Mouse (Mus musculus): Measurements from ENCODE around the gene Pdss2. TPM values are rescaled to one million over a fixed set of nuclear protein-coding genes. Genes with fewer than 3 reads are reported as not detected.

Pdss2 gene
- polyA plus RNA-seq, 2 experiments: 4.4 to 4.7 TPM

DNA sequence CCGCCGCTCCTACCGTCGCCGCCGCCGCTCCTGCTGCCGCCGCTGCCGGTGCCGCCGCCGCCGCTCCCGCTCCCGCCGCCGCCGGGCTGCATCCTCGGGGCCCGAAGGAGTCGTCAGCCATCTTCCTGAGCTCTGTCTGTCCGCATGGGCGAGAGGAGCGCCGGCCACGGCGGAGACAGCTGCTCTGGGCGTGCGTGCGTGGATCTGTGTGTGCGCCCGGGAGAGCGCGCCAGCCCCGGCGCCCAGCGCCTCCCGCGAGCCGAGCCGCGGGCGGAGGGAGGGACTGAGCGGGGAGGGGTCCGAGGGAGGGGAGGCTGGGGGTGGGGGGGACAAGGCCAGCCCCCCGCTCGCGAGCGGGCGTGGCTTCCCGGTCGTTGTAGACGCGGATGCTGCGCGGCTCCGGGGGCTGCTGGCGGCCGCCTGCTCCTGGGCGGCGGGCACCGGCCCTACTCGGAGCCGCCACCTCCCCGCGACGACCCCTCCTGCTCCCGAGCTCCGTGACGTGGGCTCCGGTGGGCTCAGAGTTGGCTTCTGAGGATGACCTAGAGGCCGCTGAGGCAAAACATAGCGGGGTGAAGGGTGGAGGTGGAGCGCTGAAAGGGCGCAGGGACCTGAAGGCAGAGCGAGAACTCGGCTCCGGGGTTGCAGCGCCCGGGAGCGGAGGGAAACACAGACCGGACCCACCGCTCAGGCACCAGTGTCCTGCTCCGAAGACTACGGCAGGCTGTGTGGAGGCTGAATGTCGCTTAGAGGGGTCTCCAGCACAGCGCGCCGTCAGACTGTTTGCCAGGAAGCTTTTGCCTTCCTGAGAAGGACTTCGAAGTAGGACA, 46.7 kb upstream of the Pdss2 start, which contains the start of the genes Sobp and 9030612E09Rik:
Gene Sobp (minus strand): TSS at position 205 of the 830 bp plus-strand sequence.
Gene 9030612E09Rik (plus strand): TSS at position 379 of the 830 bp plus-strand sequence.
- TF ChIP-seq EP300 (IDR thresholded peaks at IDR 0.05; ENCODE audit: low read depth): no peak
- TF ChIP-seq CTCF (IDR thresholded peaks at IDR 0.05; ENCODE audit: low read depth): no peak
- H3K9ac ChIP-seq (replicated peaks): no peak within 1 kb of the TSS
- H3K9me3 ChIP-seq (ENCODE audit: control insufficient read depth, low read length): no peaks in the 10 kb centered on the region
- WGBS (ENCODE audit: insufficient replicate concordance): under 1% methylated on average over 88 of the region's 91 CpGs
- ATAC-seq (ENCODE audit: insufficient read depth) (no peak), DNase-seq (ENCODE audit: low read depth in 3 of 3, low spot score in 3 of 3) (no peak)
- H3K27ac ChIP-seq: no peak within 1 kb of the TSS
- peaks cover 73% of the 10 kb centered on the region for H3K27me3 ChIP-seq (ENCODE audit: control insufficient read depth, insufficient read depth, low read length)
- H3K4me1 ChIP-seq (replicated peaks; ENCODE audit: control insufficient read depth in 2 of 2, insufficient read depth in 2 of 2, low read length in 1 of 2): no peaks in the 10 kb centered on the region
- H3K4me3 ChIP-seq (ENCODE audit: insufficient read depth in 1 of 2, low read depth in 2 of 2, low read length in 2 of 2): peak within 1 kb of the TSS; percentile 33 to 47
- H3K4me2 ChIP-seq (ENCODE audit: low read depth): peak within 1 kb of the TSS; percentile 61
- H3K36me3 ChIP-seq (replicated peaks; ENCODE audit: control insufficient read depth, insufficient read depth, low read depth): no peaks in the 10 kb centered on the region

DNA sequence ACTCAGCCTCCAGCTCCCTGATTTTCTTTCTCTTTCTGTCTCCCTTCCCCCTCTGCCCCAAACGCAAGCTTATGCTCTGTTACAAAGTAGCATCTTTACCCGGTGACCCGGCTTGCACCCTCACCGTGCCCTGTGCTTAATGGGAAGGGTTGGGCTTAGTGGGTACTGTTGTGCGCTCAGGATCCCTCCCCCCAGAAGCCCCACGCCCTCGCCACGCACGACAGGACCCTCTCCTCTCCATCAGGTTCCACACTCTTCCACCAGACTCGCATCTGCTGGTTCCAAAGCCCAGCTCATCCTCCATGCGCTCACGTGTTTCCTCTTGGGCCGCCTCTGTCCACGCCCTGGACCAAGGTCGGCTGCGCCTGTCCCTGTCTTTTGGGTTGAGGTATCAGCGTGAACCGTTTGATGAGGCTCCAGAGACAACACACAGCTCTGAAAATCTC, 46.1 kb upstream of the Pdss2 start:
- Histone ChIP-seq H3K27me3 (ENCODE audit: control insufficient read depth, insufficient read depth, low read length) (peaks cover 73% of the 10 kb centered on the region), H3K27ac (no peak overlapping the region), H3K9ac (replicated peaks) (no peak overlapping the region), H3K4me3 (ENCODE audit: insufficient read depth in 1 of 2, low read depth in 2 of 2, low read length in 2 of 2) (peak overlapping the region in 1 of 2 experiments; percentile 47; a peak in 2 of 4 replicates), H3K4me1 (replicated peaks; ENCODE audit: control insufficient read depth in 2 of 2, insufficient read depth in 2 of 2, low read length in 1 of 2) (no peaks in the 10 kb centered on the region), H3K36me3 (replicated peaks; ENCODE audit: control insufficient read depth, insufficient read depth, low read depth) (no peaks in the 10 kb centered on the region), H3K9me3 (ENCODE audit: control insufficient read depth, low read length) (no peaks in the 10 kb centered on the region), H3K4me2 (ENCODE audit: low read depth) (peak overlapping the region; percentile 61; the same call in 1 of the 2 replicates)
- ATAC-seq (ENCODE audit: insufficient read depth): no peak
- 2% methylated on average over 18 of the region's 18 CpGs for WGBS (ENCODE audit: insufficient replicate concordance)
- no peak for TF ChIP-seq CTCF (IDR thresholded peaks at IDR 0.05; ENCODE audit: low read depth)
- TF ChIP-seq EP300 (IDR thresholded peaks at IDR 0.05; ENCODE audit: low read depth): no peak
- no peak for DNase-seq (ENCODE audit: low read depth in 3 of 3, low spot score in 3 of 3)

DNA sequence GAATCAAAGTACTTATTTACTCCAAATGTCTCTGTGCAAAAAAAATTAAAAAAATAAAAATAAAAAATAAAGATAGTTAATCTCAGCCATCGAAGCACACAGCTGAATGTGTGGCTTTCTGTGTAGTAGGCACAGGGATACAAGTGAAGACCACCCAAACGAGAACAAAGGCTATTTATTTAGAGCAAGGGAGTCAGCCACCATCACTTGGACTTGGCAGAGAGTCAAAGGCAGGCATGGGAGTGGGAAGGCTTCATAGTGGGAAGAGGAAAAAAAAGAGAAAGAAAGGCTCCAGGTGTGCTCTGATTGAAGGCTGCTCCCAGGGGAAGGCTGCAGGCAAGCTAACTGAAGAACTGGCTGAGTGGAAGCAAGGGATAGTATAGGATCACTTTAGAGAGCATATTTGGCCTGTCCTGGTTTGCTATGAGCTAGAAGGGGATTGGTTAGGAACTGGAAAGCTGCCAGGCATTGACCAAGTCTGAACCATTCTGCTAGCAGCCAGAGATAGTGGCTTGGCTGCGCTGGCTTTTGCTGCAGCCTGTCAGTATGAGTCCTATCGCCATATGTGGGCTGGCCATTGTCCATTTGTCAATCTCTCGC, 40.9 kb upstream of the Pdss2 start:
- Histone ChIP-seq H3K9me3 (ENCODE audit: control insufficient read depth, low read length) (no peaks in the 10 kb centered on the region), H3K4me1 (replicated peaks; ENCODE audit: control insufficient read depth in 2 of 2, insufficient read depth in 2 of 2, low read length in 1 of 2) (no peaks in the 10 kb centered on the region), H3K4me3 (ENCODE audit: insufficient read depth in 1 of 2, low read depth in 2 of 2, low read length in 2 of 2) (no peak overlapping the region), H3K27me3 (ENCODE audit: control insufficient read depth, insufficient read depth, low read length) (peaks cover 22% of the 10 kb centered on the region), H3K9ac (replicated peaks) (no peak overlapping the region), H3K4me2 (ENCODE audit: low read depth) (no peak overlapping the region), H3K36me3 (replicated peaks; ENCODE audit: control insufficient read depth, insufficient read depth, low read depth) (no peaks in the 10 kb centered on the region), H3K27ac (no peak overlapping the region)
- DNase-seq (ENCODE audit: low read depth in 3 of 3, low spot score in 3 of 3) (no peak), ATAC-seq (ENCODE audit: insufficient read depth) (no peak)
- TF ChIP-seq EP300 (IDR thresholded peaks at IDR 0.05; ENCODE audit: low read depth) (no peak), CTCF (IDR thresholded peaks at IDR 0.05; ENCODE audit: low read depth) (no peak)
- 41% methylated on average over 5 of the region's 5 CpGs for WGBS (ENCODE audit: insufficient replicate concordance)

DNA sequence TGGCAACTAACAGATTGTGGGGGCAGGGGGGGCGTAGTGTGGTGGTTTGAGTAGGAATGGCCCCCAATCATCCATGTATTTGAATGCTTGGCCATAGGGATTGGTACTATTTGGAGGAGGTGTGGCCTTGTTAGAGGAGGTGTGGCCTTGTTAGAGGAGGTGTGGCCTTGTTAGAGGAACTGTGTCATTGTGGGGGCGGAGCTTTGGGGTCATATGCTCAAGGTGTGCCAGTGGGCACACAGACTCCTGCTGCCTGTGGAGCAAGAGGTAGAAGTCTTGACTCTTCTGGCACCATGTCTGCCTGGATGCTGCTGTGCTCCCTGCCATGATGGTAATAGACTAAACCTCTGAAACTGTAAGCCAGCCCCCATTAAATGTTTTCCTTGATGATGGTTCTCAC, 21.1 kb upstream of the Pdss2 start:
- no peak overlapping the region for H3K4me2 ChIP-seq (ENCODE audit: low read depth)
- H3K9me3 ChIP-seq (ENCODE audit: control insufficient read depth, low read length): no peaks in the 10 kb centered on the region
- H3K27ac ChIP-seq: no peak overlapping the region
- 67% methylated on average over 2 of the region's 2 CpGs for WGBS (ENCODE audit: insufficient replicate concordance)
- no peaks in the 10 kb centered on the region for H3K27me3 ChIP-seq (ENCODE audit: control insufficient read depth, insufficient read depth, low read length)
- ATAC-seq (ENCODE audit: insufficient read depth) (no peak), DNase-seq (ENCODE audit: low read depth in 3 of 3, low spot score in 3 of 3) (no peak)
- H3K36me3 ChIP-seq (replicated peaks; ENCODE audit: control insufficient read depth, insufficient read depth, low read depth): no peaks in the 10 kb centered on the region
- H3K9ac ChIP-seq (replicated peaks): no peak overlapping the region
- H3K4me1 ChIP-seq (replicated peaks; ENCODE audit: control insufficient read depth in 2 of 2, insufficient read depth in 2 of 2, low read length in 1 of 2): no peaks in the 10 kb centered on the region
- TF ChIP-seq EP300 (IDR thresholded peaks at IDR 0.05; ENCODE audit: low read depth): no peak
- no peak for TF ChIP-seq CTCF (IDR thresholded peaks at IDR 0.05; ENCODE audit: low read depth)
- H3K4me3 ChIP-seq (ENCODE audit: insufficient read depth in 1 of 2, low read depth in 2 of 2, low read length in 2 of 2): no peak overlapping the region

DNA sequence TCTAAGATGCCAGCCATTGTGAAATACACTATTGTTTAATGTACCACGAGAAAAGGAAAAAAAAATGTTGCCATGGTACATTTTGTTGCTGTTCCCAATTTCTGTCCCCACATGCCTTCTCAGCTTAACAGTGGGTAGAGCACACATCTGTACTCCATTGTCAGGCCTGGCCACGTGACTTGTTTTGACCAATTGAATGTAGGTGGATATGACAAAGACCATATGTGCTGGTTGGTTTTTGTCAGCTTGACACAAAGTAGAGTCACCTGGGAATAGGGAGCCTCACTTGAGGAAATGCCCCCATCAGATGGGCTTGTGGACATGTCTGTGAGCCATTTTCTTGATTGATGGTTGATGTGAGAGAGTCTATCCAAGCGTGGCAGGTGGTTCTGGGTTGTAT, 17.4 kb upstream of the Pdss2 start:
- Histone ChIP-seq H3K27me3 (ENCODE audit: control insufficient read depth, insufficient read depth, low read length) (no peaks in the 10 kb centered on the region), H3K9me3 (ENCODE audit: control insufficient read depth, low read length) (no peaks in the 10 kb centered on the region), H3K4me2 (ENCODE audit: low read depth) (no peak overlapping the region), H3K27ac (no peak overlapping the region), H3K9ac (replicated peaks) (no peak overlapping the region), H3K4me1 (replicated peaks; ENCODE audit: control insufficient read depth in 2 of 2, insufficient read depth in 2 of 2, low read length in 1 of 2) (no peaks in the 10 kb centered on the region), H3K36me3 (replicated peaks; ENCODE audit: control insufficient read depth, insufficient read depth, low read depth) (no peaks in the 10 kb centered on the region), H3K4me3 (ENCODE audit: insufficient read depth in 1 of 2, low read depth in 2 of 2, low read length in 2 of 2) (no peak overlapping the region)
- ATAC-seq (ENCODE audit: insufficient read depth) (no peak), DNase-seq (ENCODE audit: low read depth in 3 of 3, low spot score in 3 of 3) (no peak)
- 61% methylated on average over 3 of the region's 3 CpGs for WGBS (ENCODE audit: insufficient replicate concordance)
- no peak for TF ChIP-seq EP300 (IDR thresholded peaks at IDR 0.05; ENCODE audit: low read depth)

Data from liver, embryonic 14.5 days (tissue).